Mouse (Mus musculus): ENCODE results near the gene Zfp36.
"Not testable (repeated sequence)": the region's sequence is repeated elsewhere in the genome, so short reads cannot be mapped to it uniquely, and the experiment has no call there.

Zfp36 gene

DNA sequence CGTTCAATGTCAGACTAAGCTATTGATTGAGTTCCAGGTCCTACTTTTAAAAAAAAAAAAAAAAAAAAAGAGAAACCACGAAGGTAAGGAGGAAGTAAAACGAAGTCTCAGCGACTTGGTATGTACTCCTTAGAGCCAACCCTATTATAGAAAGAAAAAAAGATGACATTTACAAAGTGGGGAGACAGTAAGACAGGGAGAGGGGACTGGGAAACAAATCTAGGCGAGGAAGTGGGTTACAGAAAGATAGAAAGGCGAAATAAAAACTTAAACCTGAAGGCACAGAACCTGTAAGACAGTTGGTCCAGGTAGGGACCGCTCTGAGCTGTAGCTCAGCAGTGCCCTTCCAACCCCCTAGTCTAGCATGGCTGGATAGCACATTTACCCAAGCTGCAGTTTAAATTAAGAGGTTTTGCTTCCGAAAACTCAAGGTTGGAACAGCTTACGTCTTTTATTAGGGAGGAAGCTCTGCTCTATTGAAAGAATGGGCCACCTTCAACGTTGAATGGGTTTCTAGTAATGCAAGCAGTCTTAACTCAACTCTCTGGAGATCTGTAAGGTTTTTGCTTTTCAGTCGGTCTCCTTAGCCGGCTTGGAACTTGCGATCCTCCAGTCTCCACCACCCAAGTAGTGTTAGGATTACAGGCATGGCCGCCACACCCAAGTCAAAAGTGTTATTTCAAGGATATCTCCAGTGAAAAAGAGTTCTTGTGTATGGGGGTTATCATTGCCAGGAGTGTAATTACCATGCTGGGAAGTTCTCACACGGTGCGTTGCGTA, at the start of gene Zfp36:
Gene Zfp36, minus strand, starts transcription at position 17 of the 780 bp plus-strand sequence.
- DNase-seq (ENCODE audit: low read depth in 1 of 2, low spot score in 2 of 2), result no peak

GRCm38 (mm10) chr7:28427738-28428137, 47.7 kb upstream of the Zfp36 start:
- no peak for DNase-seq (ENCODE audit: low read depth in 1 of 2, low spot score in 2 of 2)

DNA sequence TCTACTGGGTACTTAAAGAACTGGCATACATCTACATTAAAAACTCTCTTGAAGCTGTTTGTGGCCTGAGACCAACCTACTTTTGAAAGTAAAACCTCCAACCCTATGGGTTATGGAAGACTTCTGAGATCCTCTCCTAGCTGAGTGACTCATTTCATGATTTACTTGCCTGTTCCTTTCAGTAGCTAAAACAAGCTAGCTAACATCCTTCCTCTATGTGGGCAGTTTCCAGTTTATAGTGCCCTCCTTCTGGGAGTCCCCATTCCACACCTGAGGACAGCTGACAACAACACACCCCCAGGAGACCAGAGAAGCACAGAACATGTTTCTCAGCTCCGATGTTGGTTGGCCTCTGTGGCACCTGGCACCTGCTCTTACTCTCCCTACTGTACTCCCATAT, 43.0 kb upstream of the Zfp36 start:
- no peak for DNase-seq (ENCODE audit: low read depth in 1 of 2, low spot score in 2 of 2)

GRCm38 (mm10) chr7:28419416-28419815, 39.4 kb upstream of the Zfp36 start:
- no peak for DNase-seq (ENCODE audit: low read depth in 1 of 2, low spot score in 2 of 2)

DNA sequence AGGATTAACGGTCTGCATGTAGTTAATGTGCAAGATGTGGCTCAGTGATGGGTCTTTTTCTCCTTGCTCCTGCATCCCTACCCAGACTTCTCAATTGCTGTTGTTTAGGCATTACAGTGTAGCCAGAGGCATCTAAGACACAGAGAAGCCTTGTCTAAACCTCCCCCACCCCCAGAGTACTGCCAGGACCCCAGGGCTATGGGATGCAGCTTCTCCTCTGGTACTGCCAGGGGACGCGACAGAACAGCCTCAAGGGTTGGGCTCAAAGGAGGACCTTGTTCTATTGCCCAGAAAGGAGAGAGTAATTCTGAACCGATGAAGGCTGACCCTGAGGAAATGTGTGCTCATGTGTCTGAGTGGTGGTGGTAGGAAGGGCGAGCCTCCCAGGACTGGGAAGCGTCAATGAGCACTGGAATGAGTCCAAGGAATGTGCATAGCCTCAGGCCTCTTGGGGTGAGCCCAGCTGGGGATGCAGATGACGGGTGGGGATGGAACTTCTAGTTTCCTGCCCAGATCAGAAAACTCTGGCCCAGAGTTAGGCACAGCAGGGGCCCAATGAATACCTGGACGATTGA, 38.1 kb upstream of the Zfp36 start:
- no peak for DNase-seq (ENCODE audit: low read depth in 1 of 2, low spot score in 2 of 2)

- DNase-seq (ENCODE audit: low read depth in 1 of 2, low spot score in 2 of 2), result no peak
Observed at GRCm38 (mm10) chr7:28417368-28417767, 37.3 kb upstream of the Zfp36 start.

- no peak for DNase-seq (ENCODE audit: low read depth in 1 of 2, low spot score in 2 of 2)
Observed at GRCm38 (mm10) chr7:28412826-28413225, 32.8 kb upstream of the Zfp36 start.

GRCm38 (mm10) chr7:28410841-28411475, 30.9 kb upstream of the Zfp36 start:
- DNase-seq (ENCODE audit: low read depth in 1 of 2, low spot score in 2 of 2), result no peak

DNA sequence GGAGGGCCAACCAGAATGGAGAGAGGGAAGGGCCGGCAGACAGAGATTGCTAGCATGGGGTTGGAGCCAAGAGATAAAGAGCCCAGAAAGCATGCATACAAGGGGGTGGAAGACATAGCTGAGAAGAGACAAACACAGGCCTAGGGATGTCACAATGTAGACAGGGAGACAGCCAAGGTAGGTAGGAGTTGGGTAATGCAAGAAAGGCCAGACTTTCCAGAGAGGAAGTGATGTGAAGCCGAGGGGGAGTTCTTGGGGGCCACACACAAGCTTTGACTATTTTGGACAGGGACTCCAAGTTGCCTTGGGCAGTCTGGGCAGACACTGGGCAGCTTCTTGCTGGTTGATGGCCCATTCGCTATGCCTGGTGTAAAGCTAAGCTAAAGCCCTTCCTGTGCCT, 21.9 kb upstream of the Zfp36 start:
- DNase-seq (ENCODE audit: low read depth in 1 of 2, low spot score in 2 of 2), result no peak

DNA sequence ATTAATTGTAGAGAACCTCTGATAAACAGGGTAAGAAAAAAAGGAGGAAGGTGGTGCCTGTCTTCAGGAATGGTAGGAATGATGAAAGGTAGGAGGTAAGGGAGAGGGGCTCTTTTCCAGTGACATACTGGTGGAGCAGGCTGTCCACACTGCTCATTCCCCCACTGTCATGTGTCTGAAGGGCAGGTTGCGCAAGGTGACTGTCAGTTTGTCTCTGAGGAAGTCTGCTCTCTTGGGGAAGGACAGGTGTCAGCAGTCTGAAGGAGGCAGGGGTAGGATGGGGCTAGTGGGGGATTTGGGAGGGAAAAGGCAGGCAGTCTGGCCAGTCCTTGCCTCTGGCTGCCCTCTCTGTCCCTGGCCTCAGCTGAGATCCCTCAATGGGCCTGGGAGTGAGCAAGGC, 21.0 kb upstream of the Zfp36 start:
- DNase-seq (ENCODE audit: low read depth in 1 of 2, low spot score in 2 of 2), result no peak

GRCm38 (mm10) chr7:28398696-28399340, 18.8 kb upstream of the Zfp36 start:
- DNase-seq (ENCODE audit: low read depth in 1 of 2, low spot score in 2 of 2), result no peak

DNA sequence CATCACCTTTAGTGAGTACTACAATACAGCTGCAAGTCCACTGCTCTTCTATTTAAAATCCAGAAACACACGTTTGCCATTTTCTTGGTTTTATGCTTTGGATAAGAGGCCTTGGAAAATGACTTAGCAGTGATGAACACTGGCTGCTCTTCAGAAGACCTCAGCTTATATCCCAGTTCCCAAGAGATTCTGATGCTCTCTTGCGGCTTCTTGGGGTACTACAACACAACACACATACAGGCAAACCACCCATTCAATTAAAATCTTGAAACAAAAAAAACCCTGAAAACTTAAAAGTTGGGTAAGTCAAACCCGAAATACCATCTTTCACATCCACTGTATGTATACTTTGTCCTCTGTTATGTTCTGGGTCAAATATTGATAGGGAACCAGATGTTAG, 17.9 kb upstream of the Zfp36 start:
- DNase-seq (ENCODE audit: low read depth in 1 of 2, low spot score in 2 of 2), result no peak

- no peak for DNase-seq (ENCODE audit: low read depth in 1 of 2, low spot score in 2 of 2)
Observed at GRCm38 (mm10) chr7:28395425-28395824, 15.4 kb upstream of the Zfp36 start.

- DNase-seq (ENCODE audit: low read depth in 1 of 2, low spot score in 2 of 2), result no peak
Observed at GRCm38 (mm10) chr7:28393272-28393951, 13.4 kb upstream of the Zfp36 start.

GRCm38 (mm10) chr7:28392429-28393271, 12.6 kb upstream of the Zfp36 start, which contains the start of the genes Med29 and Paf1:
Gene Med29 (minus strand): TSS chr7:28392708.
Gene Paf1 (plus strand): TSS chr7:28392951.
- DNase-seq (ENCODE audit: low read depth in 1 of 2, low spot score in 2 of 2), result peak; percentile 91 to 95

- no peak for DNase-seq (ENCODE audit: low read depth in 1 of 2, low spot score in 2 of 2)
Observed at GRCm38 (mm10) chr7:28390331-28390730, 10.3 kb upstream of the Zfp36 start.

GRCm38 (mm10) chr7:28387384-28387783, 7.3 kb upstream of the Zfp36 start:
- not testable (repeated sequence) for DNase-seq (ENCODE audit: low read depth in 1 of 2, low spot score in 2 of 2)

DNA sequence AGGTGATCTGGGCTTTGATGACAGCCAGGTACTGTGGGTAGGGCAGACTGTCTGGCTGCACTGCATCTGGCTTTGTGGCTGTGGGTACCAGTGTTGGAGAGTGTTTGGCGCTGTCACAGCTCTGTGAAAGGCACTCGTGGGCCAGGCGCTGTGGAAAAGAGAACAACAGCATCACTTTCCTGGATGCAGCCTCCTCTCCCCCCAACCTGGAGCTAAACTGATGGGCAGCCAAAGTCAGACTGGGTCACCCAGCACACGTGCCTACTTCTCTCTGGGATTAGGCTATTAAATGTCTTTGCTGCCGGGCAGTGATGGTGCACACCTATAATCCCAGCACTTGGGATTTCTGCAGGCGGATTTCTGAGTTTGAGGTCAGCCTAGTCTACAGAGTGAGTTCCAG, 6.8 kb upstream of the Zfp36 start:
- DNase-seq (ENCODE audit: low read depth in 1 of 2, low spot score in 2 of 2), result not testable (repeated sequence)

- peak; percentile 68 to 86 for DNase-seq (ENCODE audit: low read depth in 1 of 2, low spot score in 2 of 2)
Observed at GRCm38 (mm10) chr7:28386462-28386861, 6.4 kb upstream of the Zfp36 start.

- peak; percentile 91 to 92 for DNase-seq (ENCODE audit: low read depth in 1 of 2, low spot score in 2 of 2)
Observed at GRCm38 (mm10) chr7:28386007-28386406, 6.0 kb upstream of the Zfp36 start.
